Mouse (Mus musculus): ENCODE measurements around the gene Tyw1.

Tyw1 gene

GRCm38 (mm10) chr5:130255017-130255720 lies at the start of gene Tyw1, which contains the start of gene Sbds:
TSS of gene Tyw1 (plus strand) at chr5:130255619.
TSS of gene Sbds (minus strand) at chr5:130255530.
- DNase-seq (ENCODE audit: low spot score in 2 of 2) = peak; percentile 98 to 99

- DNase-seq (ENCODE audit: low spot score in 2 of 2) = no peak
Measured at GRCm38 (mm10) chr5:130207299-130207698, 48.1 kb upstream of the Tyw1 start.

GRCm38 (mm10) chr5:130212956-130213355 lies 42.5 kb upstream of the Tyw1 start:
- DNase-seq (ENCODE audit: low spot score in 2 of 2) = no peak

- no peak for DNase-seq (ENCODE audit: low spot score in 2 of 2)
Measured at GRCm38 (mm10) chr5:130216781-130217180, 38.6 kb upstream of the Tyw1 start, which contains the start of gene Tmem248. TSS of gene Tmem248 (plus strand) at chr5:130217081.

GRCm38 (mm10) chr5:130217406-130217805 lies 38.0 kb upstream of the Tyw1 start:
- no peak for DNase-seq (ENCODE audit: low spot score in 2 of 2)

- no peak for DNase-seq (ENCODE audit: low spot score in 2 of 2)
Measured at GRCm38 (mm10) chr5:130218336-130218735, 37.1 kb upstream of the Tyw1 start.

GRCm38 (mm10) chr5:130221316-130221715 lies 34.1 kb upstream of the Tyw1 start:
- DNase-seq (ENCODE audit: low spot score in 2 of 2) = no peak

- DNase-seq (ENCODE audit: low spot score in 2 of 2) = no peak
Measured at GRCm38 (mm10) chr5:130221760-130222145, 33.7 kb upstream of the Tyw1 start.

GRCm38 (mm10) chr5:130222146-130223004 lies 33.0 kb upstream of the Tyw1 start:
- peak; percentile 95 to 96 for DNase-seq (ENCODE audit: low spot score in 2 of 2)

- DNase-seq (ENCODE audit: low spot score in 2 of 2) = no peak
Measured at GRCm38 (mm10) chr5:130226790-130227189, 28.6 kb upstream of the Tyw1 start.

GRCm38 (mm10) chr5:130228120-130228519 lies 27.3 kb upstream of the Tyw1 start:
- DNase-seq (ENCODE audit: low spot score in 2 of 2) = no peak

GRCm38 (mm10) chr5:130236302-130236701 lies 19.1 kb upstream of the Tyw1 start:
- DNase-seq (ENCODE audit: low spot score in 2 of 2) = no peak

GRCm38 (mm10) chr5:130239236-130239635 lies 16.2 kb upstream of the Tyw1 start:
- DNase-seq (ENCODE audit: low spot score in 2 of 2) = no peak

- DNase-seq (ENCODE audit: low spot score in 2 of 2) = no peak
Measured at GRCm38 (mm10) chr5:130239856-130240255, 15.6 kb upstream of the Tyw1 start.

GRCm38 (mm10) chr5:130241426-130241825 lies 14.0 kb upstream of the Tyw1 start:
- no peak for DNase-seq (ENCODE audit: low spot score in 2 of 2)

- DNase-seq (ENCODE audit: low spot score in 2 of 2) = no peak
Measured at GRCm38 (mm10) chr5:130247823-130248222, 7.6 kb upstream of the Tyw1 start.

GRCm38 (mm10) chr5:130254164-130255016 lies 1.0 kb upstream of the Tyw1 start:
- DNase-seq (ENCODE audit: low spot score in 2 of 2) = peak in 1 of 2 experiments; percentile 31

- DNase-seq (ENCODE audit: low spot score in 2 of 2) = peak in 1 of 2 experiments; percentile 26
Measured at GRCm38 (mm10) chr5:130255799-130256525, 543 bp downstream of the Tyw1 start.

GRCm38 (mm10) chr5:130256678-130257271 lies 1.4 kb downstream of the Tyw1 start:
- peak; percentile 89 to 94 for DNase-seq (ENCODE audit: low spot score in 2 of 2)

GRCm38 (mm10) chr5:130257303-130257702 lies 1.9 kb downstream of the Tyw1 start:
- DNase-seq (ENCODE audit: low spot score in 2 of 2) = no peak

GRCm38 (mm10) chr5:130263454-130263853 lies 8.0 kb downstream of the Tyw1 start:
- no peak for DNase-seq (ENCODE audit: low spot score in 2 of 2)

All from frontal cortex, postnatal 36 days (tissue).